Mouse (Mus musculus) lung, postnatal 0 days (tissue): ENCODE data around the gene Dzip1l.

Experiments
- CTCF ChIP-seq: IDR thresholded peaks from 2 replicates; pipeline ENCODE4 v1.5.1; 2016; ENCODE audit warnings: antibody characterized with exemption, mild to moderate bottlenecking
- EP300 ChIP-seq: IDR thresholded peaks from 2 replicates; pipeline ENCODE4 v1.6.1; 2016; ENCODE audit warnings: antibody characterized with exemption, mild to moderate bottlenecking, control low read depth

- TF ChIP-seq EP300 (no peak), CTCF (no peak)
Measured at GRCm38 (mm10) chr9:99662887-99663286, 33.6 kb downstream of the Dzip1l start.
